Comparison of ENCODE assay signal across 8 mouse cellular contexts in the genomic region with DNA sequence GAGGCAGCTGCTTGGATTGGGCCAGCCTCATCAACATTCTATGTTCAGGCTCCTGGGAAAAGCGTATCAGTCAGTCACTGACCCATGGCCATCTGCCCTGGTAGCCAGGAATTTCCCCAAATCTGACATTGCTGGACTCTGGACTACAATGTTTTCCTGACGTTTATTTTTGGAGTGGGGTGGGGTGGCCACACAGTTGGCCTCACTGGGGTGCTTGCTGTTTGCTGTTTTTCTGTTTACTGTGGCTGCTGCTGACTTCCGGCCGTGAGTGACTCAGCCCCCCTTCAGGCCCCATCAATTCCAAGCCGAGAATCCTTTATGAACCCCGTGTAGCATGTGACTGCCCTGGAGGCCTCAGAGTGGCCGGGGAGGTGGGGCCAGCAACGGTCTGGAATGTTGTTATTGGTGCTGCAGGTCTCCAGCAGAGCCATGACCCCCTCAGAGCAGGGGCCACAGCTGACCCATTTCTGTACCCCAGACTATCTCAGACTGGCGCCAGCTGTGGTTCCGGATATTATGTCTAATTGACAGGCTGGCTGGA. TPM values are rescaled to one million over a fixed set of nuclear protein-coding genes. Genes with fewer than 3 reads are reported as not detected.
DNase-seq lines count a peak whose midpoint lies in the region; ATAC-seq and TF ChIP-seq lines count a peak whose summit lies in the region.

No protein-coding gene starts in this region.

- no peak for ATAC-seq in hindbrain, embryonic 16.5 days
- peak; percentile 41; the same call in 1 of the 2 replicates for ATAC-seq in embryonic facial prominence, embryonic 14.5 days (ENCODE audit: low read depth)

- peaks cover 42% of the 10 kb centered on the region for H3K4me1 ChIP-seq in hindbrain, embryonic 10.5 days (replicated peaks)
- peaks cover 13% of the 10 kb centered on the region for H3K4me1 ChIP-seq in hindbrain, embryonic 16.5 days (ENCODE audit: control insufficient read depth, insufficient read depth, low read depth, low read length)
- H3K4me1 ChIP-seq in embryonic facial prominence, embryonic 14.5 days (ENCODE audit: control insufficient read depth, insufficient read depth, low read length) = peaks cover 24% of the 10 kb centered on the region
- H3K4me1 ChIP-seq in lung, adult 2 months (ENCODE audit: control insufficient read depth, insufficient read depth, low read length) = peaks cover 23% of the 10 kb centered on the region

- H3K9ac ChIP-seq in hindbrain, embryonic 16.5 days (ENCODE audit: low read depth, low read length) = no peak overlapping the region
- no peak overlapping the region for H3K9ac ChIP-seq in embryonic facial prominence, embryonic 14.5 days (ENCODE audit: low read depth, low read length)

- no peak for TF ChIP-seq CTCF in lung, adult 2 months (IDR thresholded peaks at IDR 0.05; ENCODE audit: insufficient read depth, low read length)

- H3K36me3 ChIP-seq in hindbrain, embryonic 10.5 days = no peaks in the 10 kb centered on the region
- no peaks in the 10 kb centered on the region for H3K36me3 ChIP-seq in hindbrain, embryonic 16.5 days (ENCODE audit: control insufficient read depth, insufficient read depth, low read length)
- no peaks in the 10 kb centered on the region for H3K36me3 ChIP-seq in embryonic facial prominence, embryonic 14.5 days (ENCODE audit: control insufficient read depth, insufficient read depth, low read length)

- no peak for TF ChIP-seq POLR2A in lung, adult 2 months (IDR thresholded peaks at IDR 0.05; ENCODE audit: borderline replicate concordance, extremely low read depth, low read depth, low read length)

- no peak overlapping the region for H3K4me3 ChIP-seq in hindbrain, embryonic 10.5 days
- H3K4me3 ChIP-seq in hindbrain, embryonic 16.5 days (ENCODE audit: low read length) = no peak overlapping the region
- no peak overlapping the region for H3K4me3 ChIP-seq in embryonic facial prominence, embryonic 14.5 days (ENCODE audit: low read depth, low read length)
- H3K4me3 ChIP-seq in lung, adult 2 months (replicated peaks; ENCODE audit: extremely low read depth, low read depth, low read length) = no peak overlapping the region

- H3K27me3 ChIP-seq in hindbrain, embryonic 10.5 days (ENCODE audit: insufficient read depth, poor library complexity, severe bottlenecking) = peaks cover 32% of the 10 kb centered on the region
- H3K27me3 ChIP-seq in hindbrain, embryonic 16.5 days (replicated peaks; ENCODE audit: control insufficient read depth, insufficient read depth, low read length) = peaks cover 12% of the 10 kb centered on the region
- no peaks in the 10 kb centered on the region for H3K27me3 ChIP-seq in embryonic facial prominence, embryonic 14.5 days (replicated peaks; ENCODE audit: control insufficient read depth, insufficient read depth, low read length)

- WGBS in hindbrain, embryonic 10.5 days = 32% methylated on average over 10 of the region's 10 CpGs
- WGBS in hindbrain, embryonic 16.5 days = 29% methylated on average over 10 of the region's 10 CpGs
- 22% methylated on average over 10 of the region's 10 CpGs for WGBS in embryonic facial prominence, embryonic 14.5 days
- 27% methylated on average over 10 of the region's 10 CpGs for WGBS in lung, adult 2 months

- H3K9me3 ChIP-seq in hindbrain, embryonic 10.5 days = 0 out of 2 replicates have a peak, but pooled peaks cover 3% of the 10 kb centered on the region
- no peaks in the 10 kb centered on the region for H3K9me3 ChIP-seq in hindbrain, embryonic 16.5 days (ENCODE audit: control insufficient read depth, low read length)
- H3K9me3 ChIP-seq in embryonic facial prominence, embryonic 14.5 days (ENCODE audit: control insufficient read depth, low read length) = no peaks in the 10 kb centered on the region

- peak overlapping the region; percentile 66 for H3K27ac ChIP-seq in hindbrain, embryonic 10.5 days
- no peak overlapping the region for H3K27ac ChIP-seq in hindbrain, embryonic 16.5 days (ENCODE audit: low read depth, low read length)
- H3K27ac ChIP-seq in embryonic facial prominence, embryonic 14.5 days (replicated peaks; ENCODE audit: low read depth, low read length) = peak overlapping the region; percentile 44; the same call in 1 of the 2 replicates

- peak; percentile 49 for DNase-seq in hindbrain, embryonic 10.5 days (ENCODE audit: low spot score)
- peak; percentile 49 for DNase-seq in embryonic facial prominence, embryonic 14.5 days (ENCODE audit: low spot score)
- DNase-seq in kidney, adult 18-20 months = peak; percentile 82
- peak; percentile 14 for DNase-seq in lung, adult 2 months
- DNase-seq in frontal cortex, postnatal 14 days (ENCODE audit: low spot score in 2 of 2) = no peak
- no peak for DNase-seq in spleen, adult 18-20 months
- no peak for DNase-seq in layer of hippocampus, adult 11-12 months (ENCODE audit: low spot score)

- no peak overlapping the region for H3K4me2 ChIP-seq in hindbrain, embryonic 16.5 days (ENCODE audit: low read length)
- H3K4me2 ChIP-seq in embryonic facial prominence, embryonic 14.5 days (ENCODE audit: low read depth, low read length) = no peak overlapping the region

RNA-seq across cellular contexts. Expression of a gene that starts 2.5 kb away (rescaled TPM):
- 16.5 and 19.5 TPM in 2 replicates for polyA plus RNA-seq in hindbrain, embryonic 10.5 days (2016; fragmentation: Nextera tagmentation; extraction: Ambion mirVana)
- 6.4 and 6.6 TPM in 2 replicates for polyA plus RNA-seq in hindbrain, embryonic 16.5 days (2015; fragmentation: Nextera tagmentation; extraction: Ambion mirVana)
- 30.0 and 40.4 TPM in 2 replicates for polyA plus RNA-seq in embryonic facial prominence, embryonic 14.5 days (2014; fragmentation: Nextera tagmentation; extraction: Ambion mirVana)
- polyA plus RNA-seq in lung, adult 2 months (2012; rRNA removed) = 11.4 and 17.5 TPM in 2 replicates

RNA-seq across cellular contexts. Expression of a gene that starts 35.6 kb away (rescaled TPM):
- polyA plus RNA-seq in hindbrain, embryonic 10.5 days (2016; fragmentation: Nextera tagmentation; extraction: Ambion mirVana) = 1.2 and 1.6 TPM in 2 replicates
- 8.4 and 9.0 TPM in 2 replicates for polyA plus RNA-seq in hindbrain, embryonic 16.5 days (2015; fragmentation: Nextera tagmentation; extraction: Ambion mirVana)
- polyA plus RNA-seq in embryonic facial prominence, embryonic 14.5 days (2014; fragmentation: Nextera tagmentation; extraction: Ambion mirVana) = 0.90 and 1.9 TPM in 2 replicates
- polyA plus RNA-seq in lung, adult 2 months (2012; rRNA removed) = 0.82 and 2.3 TPM in 2 replicates

RNA-seq across cellular contexts. Expression of a gene that starts 43.6 kb away (rescaled TPM):
- 51.6 and 53.9 TPM in 2 replicates for polyA plus RNA-seq in hindbrain, embryonic 10.5 days (2016; fragmentation: Nextera tagmentation; extraction: Ambion mirVana)
- 29.8 and 34.8 TPM in 2 replicates for polyA plus RNA-seq in hindbrain, embryonic 16.5 days (2015; fragmentation: Nextera tagmentation; extraction: Ambion mirVana)
- 48.3 and 52.6 TPM in 2 replicates for polyA plus RNA-seq in embryonic facial prominence, embryonic 14.5 days (2014; fragmentation: Nextera tagmentation; extraction: Ambion mirVana)
- 71.0 and 80.8 TPM in 2 replicates for polyA plus RNA-seq in lung, adult 2 months (2012; rRNA removed)

RNA-seq across cellular contexts. Expression of a gene that starts 56.7 kb away (rescaled TPM):
- 0.13 TPM in 1 of 2 replicates, not detected in the other for polyA plus RNA-seq in hindbrain, embryonic 10.5 days (2016; fragmentation: Nextera tagmentation; extraction: Ambion mirVana)
- not detected in 2 replicates for polyA plus RNA-seq in hindbrain, embryonic 16.5 days (2015; fragmentation: Nextera tagmentation; extraction: Ambion mirVana)
- not detected in 2 replicates for polyA plus RNA-seq in embryonic facial prominence, embryonic 14.5 days (2014; fragmentation: Nextera tagmentation; extraction: Ambion mirVana)
- polyA plus RNA-seq in lung, adult 2 months (2012; rRNA removed) = 0.23 and 0.82 TPM in 2 replicates

Comparison
In these comparisons a context has a peak if more than half of its experiments do, and no peak if none do; other contexts are left out.
1. DNase-seq: peak in hindbrain, embryonic 10.5 days (single experiment), embryonic facial prominence, embryonic 14.5 days (single experiment), kidney, adult 18-20 months (single experiment) and lung, adult 2 months (single experiment); none in frontal cortex, postnatal 14 days (0 of 2), spleen, adult 18-20 months (0 of 2) and layer of hippocampus, adult 11-12 months (single experiment).